Mouse (Mus musculus): ENCODE results near the gene Fetub. TPM values are rescaled to one million over a fixed set of nuclear protein-coding genes. Genes with fewer than 3 reads are reported as not detected.
"Not testable (repeated sequence)": the region's sequence is repeated elsewhere in the genome, so short reads cannot be mapped to it uniquely, and the experiment has no call there.

Gene Fetub
- total RNA-seq, 1 experiment from 2014 or later, result 120 TPM

GRCm38 (mm10) chr16:22909290-22909689, 8.8 kb upstream of the Fetub start:
- DNase-seq, result peak; percentile 24

- no peak for DNase-seq
These were observed 6.1 kb upstream of the Fetub start for GRCm38 (mm10) chr16:22911986-22912385.

GRCm38 (mm10) chr16:22912886-22913285, 5.2 kb upstream of the Fetub start:
- DNase-seq, result no peak

- no peak for DNase-seq
These were observed 3.9 kb upstream of the Fetub start for GRCm38 (mm10) chr16:22914276-22914675.

- no peak for DNase-seq
These were observed 654 bp downstream of the Fetub start for GRCm38 (mm10) chr16:22918664-22919312.

- DNase-seq, result peak; percentile 77
These were observed 2.1 kb downstream of the Fetub start for GRCm38 (mm10) chr16:22919971-22920854.

GRCm38 (mm10) chr16:22921761-22922160, 3.6 kb downstream of the Fetub start:
- DNase-seq, result no peak

GRCm38 (mm10) chr16:22922433-22922832, 4.3 kb downstream of the Fetub start:
- no peak for DNase-seq

- DNase-seq, result no peak
These were observed 11.4 kb downstream of the Fetub start for GRCm38 (mm10) chr16:22929575-22929974.

- no peak for DNase-seq
These were observed 13.5 kb downstream of the Fetub start for GRCm38 (mm10) chr16:22931431-22932200.

GRCm38 (mm10) chr16:22937631-22938030, 19.5 kb downstream of the Fetub start:
- no peak for DNase-seq

GRCm38 (mm10) chr16:22938541-22938940, 20.4 kb downstream of the Fetub start:
- DNase-seq, result no peak

- no peak for DNase-seq
These were observed 21.1 kb downstream of the Fetub start for GRCm38 (mm10) chr16:22939120-22939695.

- not testable (repeated sequence) for DNase-seq
These were observed 23.8 kb downstream of the Fetub start for GRCm38 (mm10) chr16:22941825-22942476.

GRCm38 (mm10) chr16:22947371-22947770, 29.2 kb downstream of the Fetub start:
- DNase-seq, result no peak

- no peak for DNase-seq
These were observed 32.8 kb downstream of the Fetub start, which contains the start of gene Hrg for GRCm38 (mm10) chr16:22950840-22951395. Hrg (plus strand) TSS chr16:22951072.

- peak; percentile 17 for DNase-seq
These were observed 34.9 kb downstream of the Fetub start for GRCm38 (mm10) chr16:22953069-22953468.

GRCm38 (mm10) chr16:22955397-22956084, 37.4 kb downstream of the Fetub start:
- peak; percentile 83 for DNase-seq

GRCm38 (mm10) chr16:22956085-22956439, 37.9 kb downstream of the Fetub start:
- DNase-seq, result no peak

GRCm38 (mm10) chr16:22961073-22961472, 42.9 kb downstream of the Fetub start:
- no peak for DNase-seq

- DNase-seq, result no peak
These were observed 44.1 kb downstream of the Fetub start for GRCm38 (mm10) chr16:22962256-22962655.

All from adrenal gland, postnatal 14 days (tissue).